Mouse (Mus musculus) liver, embryonic 16.5 days (tissue): Measurements from ENCODE around the gene Tbc1d5. TPM values are rescaled to one million over a fixed set of nuclear protein-coding genes. Genes with fewer than 3 reads are reported as not detected.

Source experiments
- ATAC-seq: fragments of 200-750 bp; cut with Nextera tagmentation; 2 replicates; pipeline ENCODE4 v1.8.0; 2017; ENCODE audit warnings: low read depth, mild to moderate bottlenecking, moderate number of reproducible peaks, moderate library complexity
- H3K27ac ChIP-seq: fragments of 300-500 bp; sonication (generic); 2 replicates; pipeline ENCODE4 v1.5.1; 2014; ENCODE audit warnings: mild to moderate bottlenecking, low read length
- H3K27me3 ChIP-seq: fragments of 300-500 bp; sonication (generic); 2 replicates; pipeline ENCODE4 v1.6.1; 2014; ENCODE audit warnings: low read depth, low read length, mixed read lengths; ENCODE audit not compliant: control insufficient read depth, insufficient read depth
- H3K36me3 ChIP-seq: fragments of 300-500 bp; sonication (generic); 2 replicates; pipeline ENCODE4 v1.6.1; 2014; ENCODE audit warnings: mild to moderate bottlenecking; ENCODE audit not compliant: control insufficient read depth, insufficient read depth
- H3K4me1 ChIP-seq: fragments of 300-500 bp; sonication (generic); 2 replicates; pipeline ENCODE4 v1.6.1; 2014; ENCODE audit warnings: low read depth, low read length, mixed read lengths; ENCODE audit not compliant: control insufficient read depth
- H3K4me2 ChIP-seq: fragments of 300-500 bp; sonication (generic); 2 replicates; pipeline ENCODE4 v1.6.1; 2014; ENCODE audit warnings: low read depth, low read length, mixed read lengths
- H3K4me3 ChIP-seq: fragments of 300-500 bp; sonication (generic); 2 replicates; pipeline ENCODE4 v1.5.1; 2014; ENCODE audit warnings: low read depth, mild to moderate bottlenecking, low read length
- H3K9ac ChIP-seq: fragments of 300-500 bp; sonication (generic); 2 replicates; pipeline ENCODE4 v1.6.1; 2014; ENCODE audit warnings: low read depth, low read length
- H3K9me3 ChIP-seq: fragments of 300-500 bp; sonication (generic); replicated peaks from 2 replicates; pipeline ENCODE4 v1.6.1; 2016; ENCODE audit warnings: low read length; ENCODE audit not compliant: control insufficient read depth
- WGBS: fragments of 180-500 bp; shearing (Covaris S2); extraction: QIAGEN DNeasy Blood & Tissue Kit; methylation state at CpG from one replicate; pipeline ENCODE4 v1.1.7; 2014; ENCODE audit not compliant: insufficient replicate concordance; 5-methylcytosine and 5-hydroxymethylcytosine counted together
- polyA plus RNA-seq: library from polyadenylated mRNA; unstranded; fragments of >200 nt; fragmentation: Nextera tagmentation; extraction: Ambion mirVana; gene quantifications from 2 replicates; pipeline ENCODE4 v1.2.1, GENCODE M21; 2015

The Tbc1d5 gene
- polyA plus RNA-seq, 1 experiment from 2014 or later: 4.3 TPM

DNA sequence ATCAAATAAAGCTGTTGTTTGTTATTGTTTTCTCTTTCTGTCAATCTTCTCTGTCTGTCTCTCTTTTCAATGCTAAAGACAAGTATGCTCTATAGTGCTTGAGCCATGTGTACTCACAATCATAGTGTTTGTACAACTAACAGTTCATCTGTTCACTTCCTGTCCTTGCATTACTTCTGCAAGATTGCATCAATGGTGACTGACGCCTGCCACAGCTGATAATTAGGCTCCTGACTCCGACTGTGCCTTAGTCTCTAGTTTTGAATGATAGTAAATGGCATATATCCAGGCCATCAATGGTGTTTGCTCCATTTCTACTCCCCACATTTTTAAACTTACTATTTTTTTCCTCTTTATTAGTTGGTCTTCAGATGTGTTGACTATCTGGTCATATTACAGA, 162.8 kb downstream of the Tbc1d5 start:
- H3K36me3 ChIP-seq: no peaks in the 10 kb centered on the region
- WGBS: 20% methylated on average over 2 of the region's 2 CpGs
- ATAC-seq: no peak

DNA sequence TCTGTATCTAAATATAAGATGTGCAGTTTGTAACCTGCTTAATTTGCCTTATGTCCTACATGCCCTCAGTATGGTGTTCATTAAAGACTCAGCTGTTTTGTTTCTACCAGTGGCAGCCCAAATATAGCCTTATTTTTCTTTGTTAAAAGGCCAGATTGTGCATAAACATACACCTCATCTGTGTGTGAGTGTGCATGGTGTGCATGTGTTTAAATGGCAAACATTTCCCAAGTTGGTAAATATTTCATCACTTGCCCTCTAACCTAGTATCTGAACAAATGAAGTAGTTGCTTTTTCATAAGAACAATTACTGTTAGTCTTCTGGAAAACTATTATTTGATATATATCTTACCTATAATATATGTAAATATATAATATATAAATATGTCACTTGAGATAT, 165.2 kb downstream of the Tbc1d5 start:
- Histone ChIP-seq H3K4me2 (no peak overlapping the region), H3K36me3 (no peaks in the 10 kb centered on the region), H3K9ac (no peak overlapping the region), H3K9me3 (no peaks in the 10 kb centered on the region), H3K4me3 (no peak overlapping the region), H3K27me3 (no peaks in the 10 kb centered on the region), H3K27ac (no peak overlapping the region), H3K4me1 (no peaks in the 10 kb centered on the region)
- ATAC-seq: peak; percentile 75

More for the DNA sequence above, 162.8 kb downstream of the Tbc1d5 start:
- H3K9me3 ChIP-seq: no peaks in the 10 kb centered on the region
- no peak overlapping the region for H3K4me3 ChIP-seq
- no peak overlapping the region for H3K4me2 ChIP-seq
- H3K27ac ChIP-seq: no peak overlapping the region
- no peak overlapping the region for H3K9ac ChIP-seq
- H3K4me1 ChIP-seq: no peaks in the 10 kb centered on the region
- H3K27me3 ChIP-seq: no peaks in the 10 kb centered on the region

DNA sequence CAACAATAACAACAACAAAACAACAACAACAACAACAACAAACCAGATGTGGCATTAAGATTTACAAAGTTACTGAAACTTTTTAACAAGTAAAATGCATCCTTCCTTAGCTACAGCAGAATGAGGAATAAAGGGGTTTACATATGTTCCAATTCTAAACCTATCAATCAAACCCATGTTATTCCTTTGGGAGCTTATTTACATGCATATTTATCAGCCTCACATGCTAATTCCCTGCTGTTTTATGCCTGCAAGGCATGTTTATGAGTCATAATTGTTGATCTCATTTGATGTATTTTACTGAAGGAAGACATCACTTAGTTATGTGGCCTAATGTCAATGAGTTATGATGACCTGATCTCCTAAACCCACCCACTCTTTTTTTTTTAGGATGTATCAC, 176.0 kb downstream of the Tbc1d5 start:
- H3K9ac ChIP-seq: no peak overlapping the region
- no peaks in the 10 kb centered on the region for H3K36me3 ChIP-seq
- H3K9me3 ChIP-seq: no peaks in the 10 kb centered on the region

DNA sequence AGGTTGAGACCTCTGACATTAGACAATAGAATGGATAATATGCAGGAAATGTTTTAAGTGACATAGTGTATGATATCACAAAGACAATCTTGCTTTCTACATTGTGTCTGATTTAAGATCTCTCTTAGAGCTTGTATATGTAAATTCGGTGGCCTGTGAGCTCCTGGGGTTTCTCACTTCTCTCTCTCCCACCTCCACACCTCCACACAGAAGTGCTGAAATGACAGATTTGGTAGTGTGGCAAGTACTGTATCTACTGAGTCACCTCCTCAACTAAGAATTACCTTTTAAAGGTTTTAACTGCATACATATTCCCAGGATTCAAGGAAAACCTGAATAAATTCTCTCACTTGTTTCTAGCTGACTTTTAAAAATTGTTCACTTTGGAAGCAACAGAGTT, 180.9 kb downstream of the Tbc1d5 start:
- H3K27ac ChIP-seq: no peak overlapping the region
- no peaks in the 10 kb centered on the region for H3K27me3 ChIP-seq
- no peak overlapping the region for H3K9ac ChIP-seq
- no peaks in the 10 kb centered on the region for H3K36me3 ChIP-seq
- no peaks in the 10 kb centered on the region for H3K4me1 ChIP-seq
- no peaks in the 10 kb centered on the region for H3K9me3 ChIP-seq
- no peak for ATAC-seq
- no peak overlapping the region for H3K4me2 ChIP-seq
- no peak overlapping the region for H3K4me3 ChIP-seq
- WGBS: 61% methylated on average over 1 of the region's 1 CpGs

More for the DNA sequence above, 176.0 kb downstream of the Tbc1d5 start:
- Histone ChIP-seq H3K4me3 (no peak overlapping the region), H3K4me2 (no peak overlapping the region), H3K4me1 (no peaks in the 10 kb centered on the region), H3K27ac (no peak overlapping the region), H3K27me3 (no peaks in the 10 kb centered on the region)
- ATAC-seq: no peak

DNA sequence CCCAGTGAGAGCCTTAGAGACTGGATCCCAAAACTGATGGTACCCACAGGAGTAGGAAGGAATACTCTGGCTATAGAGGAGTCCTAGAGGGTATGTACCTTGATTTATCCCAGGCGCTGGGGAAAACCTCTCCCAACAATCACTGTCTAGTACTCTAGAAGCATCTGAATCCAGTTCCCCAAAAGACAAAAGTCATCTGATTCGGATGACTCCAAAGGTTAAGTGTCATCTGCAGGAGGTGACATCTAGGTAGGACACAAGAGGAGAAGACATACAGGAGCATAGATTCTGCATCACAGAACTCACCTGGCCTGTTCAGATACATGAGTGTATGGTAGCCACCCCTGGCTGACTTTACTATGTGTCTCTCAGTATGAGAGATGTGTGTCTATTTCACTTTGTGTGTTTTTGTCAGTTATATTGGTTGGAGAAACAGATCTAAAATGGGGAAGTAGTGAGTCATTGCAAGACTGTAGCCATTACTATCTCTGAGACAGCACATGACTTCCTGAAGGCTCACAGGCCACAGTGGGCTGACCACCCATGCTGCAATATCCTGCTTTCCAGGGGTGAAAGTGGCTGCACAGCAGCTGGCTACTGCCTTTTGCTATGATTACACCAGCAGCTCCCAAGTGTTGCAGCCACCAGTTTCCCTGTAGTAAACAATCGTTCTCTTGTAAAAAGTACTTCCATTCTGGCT, 185.7 kb downstream of the Tbc1d5 start:
- no peaks in the 10 kb centered on the region for H3K27me3 ChIP-seq
- H3K36me3 ChIP-seq: no peaks in the 10 kb centered on the region
- 0 out of 2 replicates have a peak overlapping the region, but pooled peaks have one; percentile 37 for H3K27ac ChIP-seq
- no peak overlapping the region for H3K9ac ChIP-seq
- no peaks in the 10 kb centered on the region for H3K4me1 ChIP-seq
- WGBS: 38% methylated on average over 3 of the region's 3 CpGs
- H3K4me3 ChIP-seq: no peak overlapping the region
- no peak overlapping the region for H3K4me2 ChIP-seq
- ATAC-seq: peak; percentile 77
- H3K9me3 ChIP-seq: no peaks in the 10 kb centered on the region

DNA sequence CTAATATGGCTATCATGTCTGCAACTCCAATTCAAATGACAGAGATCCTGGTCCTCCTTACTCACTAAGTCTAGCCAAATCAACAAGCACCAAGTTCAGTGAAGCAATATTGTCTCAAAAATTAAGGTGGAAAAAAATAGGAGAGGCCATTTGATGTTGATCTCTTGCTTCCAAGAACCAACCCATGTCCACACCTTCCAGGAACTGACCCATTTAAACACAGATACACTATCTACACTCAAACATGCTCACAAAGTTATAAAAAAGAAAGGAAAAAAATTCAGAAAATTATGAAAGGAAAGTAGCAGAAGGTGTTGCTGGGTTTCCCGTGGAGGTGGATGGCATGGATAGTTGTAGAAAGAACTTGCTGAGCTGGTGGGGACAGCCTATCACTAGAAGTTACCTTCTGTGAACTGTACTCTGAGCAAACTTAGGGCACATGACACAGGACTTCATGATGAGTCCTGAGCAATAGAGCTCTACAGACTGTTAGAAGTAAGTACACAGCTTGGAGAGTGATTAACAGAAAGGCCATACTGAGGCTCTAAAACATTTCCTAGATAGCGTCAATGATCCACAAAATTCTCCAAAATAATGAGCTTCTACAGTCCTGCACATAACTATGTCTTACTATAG, 188.3 kb downstream of the Tbc1d5 start:
- H3K9ac ChIP-seq: no peak overlapping the region
- H3K4me2 ChIP-seq: no peak overlapping the region
- no peaks in the 10 kb centered on the region for H3K9me3 ChIP-seq
- H3K27me3 ChIP-seq: no peaks in the 10 kb centered on the region
- no peak overlapping the region for H3K27ac ChIP-seq
- ATAC-seq: no peak
- H3K4me3 ChIP-seq: no peak overlapping the region
- H3K36me3 ChIP-seq: no peaks in the 10 kb centered on the region
- WGBS: 79% methylated on average over 2 of the region's 2 CpGs
- H3K4me1 ChIP-seq: no peaks in the 10 kb centered on the region

DNA sequence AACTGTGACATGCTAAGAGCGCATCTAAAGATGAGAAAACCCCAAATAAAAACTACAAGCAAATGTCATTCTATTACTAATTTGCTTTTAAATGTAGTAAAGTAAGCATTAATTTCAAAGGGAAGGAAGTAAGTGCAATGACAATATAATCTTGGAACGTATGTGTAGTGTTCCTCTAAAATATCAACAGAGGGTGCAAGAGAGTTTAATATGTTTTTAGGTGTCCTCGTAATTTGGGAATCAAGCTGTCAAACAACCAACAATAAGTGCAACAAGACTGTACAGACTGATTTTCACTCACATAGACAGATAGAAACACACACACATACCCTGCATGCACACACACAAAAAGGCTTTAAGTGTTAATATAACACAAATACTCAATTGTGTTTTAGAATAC, 191.2 kb downstream of the Tbc1d5 start:
- Histone ChIP-seq H3K4me3 (no peak overlapping the region), H3K27ac (no peak overlapping the region), H3K4me2 (no peak overlapping the region), H3K27me3 (no peaks in the 10 kb centered on the region), H3K36me3 (no peaks in the 10 kb centered on the region), H3K9me3 (no peaks in the 10 kb centered on the region), H3K9ac (no peak overlapping the region), H3K4me1 (no peaks in the 10 kb centered on the region)
- WGBS: 50% methylated on average over 3 of the region's 3 CpGs
- ATAC-seq: no peak

DNA sequence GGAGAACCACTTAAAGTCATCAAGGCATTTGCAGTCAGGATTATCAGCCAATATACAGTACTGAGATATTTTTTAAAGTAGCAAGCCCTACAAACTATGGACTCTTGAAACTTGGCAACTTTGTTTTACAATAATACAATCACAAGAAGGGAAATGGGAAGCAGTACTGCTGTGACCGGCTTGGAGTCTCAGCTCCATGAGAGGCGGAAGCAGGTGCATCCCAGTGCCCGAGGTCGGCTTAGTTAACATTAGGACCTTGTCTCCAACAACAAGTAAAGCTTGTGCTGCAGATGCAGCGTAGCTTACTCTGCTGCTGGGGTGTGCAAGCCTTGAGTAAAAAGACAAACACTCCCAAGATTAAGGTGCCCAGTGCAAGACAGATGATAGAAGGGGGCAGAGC, 197.2 kb downstream of the Tbc1d5 start:
- Histone ChIP-seq H3K9ac (no peak overlapping the region), H3K4me3 (no peak overlapping the region), H3K27ac (no peak overlapping the region), H3K4me1 (no peaks in the 10 kb centered on the region), H3K27me3 (no peaks in the 10 kb centered on the region), H3K9me3 (no peaks in the 10 kb centered on the region), H3K36me3 (no peaks in the 10 kb centered on the region), H3K4me2 (no peak overlapping the region)
- ATAC-seq: no peak
- WGBS: 68% methylated on average over 5 of the region's 5 CpGs

DNA sequence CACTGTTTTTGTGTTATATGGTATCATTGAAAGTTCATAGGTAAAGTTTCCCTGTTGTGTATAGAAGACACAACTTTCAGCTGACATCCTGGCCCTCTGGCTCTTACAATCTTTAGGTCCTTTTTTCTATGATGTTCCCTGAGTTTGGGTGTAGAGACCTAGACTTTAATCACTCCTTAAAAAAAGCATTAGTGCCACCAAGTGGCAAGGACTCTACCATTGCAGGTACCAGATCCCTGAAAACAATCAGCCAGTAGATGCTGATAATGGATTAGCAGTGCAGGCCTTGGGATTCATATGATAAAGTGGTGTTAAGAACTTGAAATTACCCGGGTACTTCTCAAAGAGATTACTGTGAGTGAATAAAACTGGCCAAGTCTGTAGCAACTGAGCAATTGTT, 207.0 kb downstream of the Tbc1d5 start:
- no peak overlapping the region for H3K4me2 ChIP-seq
- no peaks in the 10 kb centered on the region for H3K36me3 ChIP-seq
- H3K27ac ChIP-seq: no peak overlapping the region
- H3K4me3 ChIP-seq: no peak overlapping the region
- no peaks in the 10 kb centered on the region for H3K27me3 ChIP-seq
- WGBS: 14% methylated on average over 1 of the region's 1 CpGs
- no peak for ATAC-seq
- no peaks in the 10 kb centered on the region for H3K4me1 ChIP-seq
- H3K9me3 ChIP-seq: no peaks in the 10 kb centered on the region
- H3K9ac ChIP-seq: no peak overlapping the region
